Mouse (Mus musculus) lung, postnatal 0 days (tissue): Measurements from ENCODE around the gene Aoc3. TPM values are rescaled to one million over a fixed set of nuclear protein-coding genes. Genes with fewer than 3 reads are reported as not detected.

Experiments
- ATAC-seq: fragments of 200-750 bp; cut with Nextera tagmentation; 2 replicates; pipeline ENCODE4 v1.8.0; 2017; ENCODE audit warnings: moderate library complexity
- DNase-seq: peaks from one replicate; pipeline ENCODE4 v3.0.0-alpha.2; 2016; ENCODE audit warnings: low spot score
- H3K27ac ChIP-seq: fragments of 300-500 bp; sonication (generic); 2 replicates; pipeline ENCODE4 v1.5.1; 2014; ENCODE audit warnings: antibody characterized with exemption, mild to moderate bottlenecking, low read length, mixed read lengths
- H3K27me3 ChIP-seq: fragments of 300-500 bp; sonication (generic); replicated peaks from 2 replicates; pipeline ENCODE4 v1.6.1; 2014; ENCODE audit warnings: low read length, mixed read lengths; ENCODE audit not compliant: insufficient read depth
- H3K36me3 ChIP-seq: fragments of 300-500 bp; sonication (generic); 2 replicates; pipeline ENCODE4 v1.6.1; 2014; ENCODE audit warnings: low read length, mixed read lengths; ENCODE audit not compliant: insufficient read depth
- H3K4me1 ChIP-seq: fragments of 300-500 bp; sonication (generic); 2 replicates; pipeline ENCODE4 v1.6.1; 2014; ENCODE audit warnings: antibody characterized with exemption, low read depth, low read length, mixed read lengths; ENCODE audit not compliant: insufficient read depth
- H3K4me2 ChIP-seq: fragments of 300-500 bp; sonication (generic); replicated peaks from 2 replicates; pipeline ENCODE4 v1.6.1; 2014; ENCODE audit warnings: low read depth, mild to moderate bottlenecking, low read length, moderate library complexity, mixed read lengths
- H3K4me3 ChIP-seq: fragments of 300-500 bp; sonication (generic); 2 replicates; pipeline ENCODE4 v1.5.1; 2014; ENCODE audit warnings: low read depth, low read length
- H3K9ac ChIP-seq: fragments of 300-500 bp; sonication (generic); replicated peaks from 2 replicates; pipeline ENCODE4 v1.6.1; 2014; ENCODE audit warnings: low read depth, mild to moderate bottlenecking
- H3K9me3 ChIP-seq: fragments of 300-500 bp; sonication (generic); 2 replicates; pipeline ENCODE4 v1.6.1; 2016; ENCODE audit warnings: low read length, mixed read lengths
- CTCF ChIP-seq: IDR thresholded peaks from 2 replicates; pipeline ENCODE4 v1.5.1; 2016; ENCODE audit warnings: antibody characterized with exemption, mild to moderate bottlenecking
- EP300 ChIP-seq: IDR thresholded peaks from 2 replicates; pipeline ENCODE4 v1.6.1; 2016; ENCODE audit warnings: antibody characterized with exemption, mild to moderate bottlenecking, control low read depth
- WGBS: fragments of 180-500 bp; shearing (Covaris S2); extraction: QIAGEN DNeasy Blood & Tissue Kit; methylation state at CpG from one replicate; pipeline ENCODE4 v1.1.7; 2014; 5-methylcytosine and 5-hydroxymethylcytosine counted together
- polyA plus RNA-seq: library from polyadenylated mRNA; unstranded; fragments of >200 nt; fragmentation: Nextera tagmentation; extraction: Ambion mirVana; gene quantifications from 2 replicates; pipeline ENCODE4 v1.2.1, GENCODE M21; 2015

The Aoc3 gene
- polyA plus RNA-seq, 1 experiment from 2014 or later, result 1.6 TPM

DNA sequence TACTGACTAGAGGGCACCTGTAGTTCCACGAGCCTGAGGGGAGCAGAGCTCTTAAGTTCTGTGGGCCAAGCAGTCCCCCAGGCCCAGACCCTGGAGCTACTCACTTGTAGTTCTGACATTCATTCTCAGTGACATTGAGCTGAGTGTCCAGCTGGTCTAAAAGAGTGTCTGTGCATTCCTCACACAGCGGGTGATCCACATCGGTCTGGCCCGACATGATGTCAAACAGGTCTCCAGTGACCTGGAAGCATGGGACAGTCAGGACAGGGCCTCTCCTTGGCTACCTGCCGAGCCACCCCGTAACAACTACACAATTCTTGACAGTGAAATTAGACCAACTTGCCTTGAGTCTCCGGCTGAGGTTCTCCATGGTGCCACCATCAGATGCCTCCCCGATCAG, 35.2 kb upstream of the Aoc3 start:
- no peaks in the 10 kb centered on the region for H3K27me3 ChIP-seq
- no peak for DNase-seq
- no peak overlapping the region for H3K4me2 ChIP-seq
- TF ChIP-seq CTCF (no peak), EP300 (no peak)
- no peaks in the 10 kb centered on the region for H3K9me3 ChIP-seq
- H3K4me3 ChIP-seq, result no peak overlapping the region
- H3K27ac ChIP-seq, result no peak overlapping the region
- H3K9ac ChIP-seq, result no peak overlapping the region
- no peak for ATAC-seq
- no peaks in the 10 kb centered on the region for H3K4me1 ChIP-seq
- H3K36me3 ChIP-seq, result peaks cover 45% of the 10 kb centered on the region
- WGBS, result 93% methylated on average over 8 of the region's 8 CpGs

DNA sequence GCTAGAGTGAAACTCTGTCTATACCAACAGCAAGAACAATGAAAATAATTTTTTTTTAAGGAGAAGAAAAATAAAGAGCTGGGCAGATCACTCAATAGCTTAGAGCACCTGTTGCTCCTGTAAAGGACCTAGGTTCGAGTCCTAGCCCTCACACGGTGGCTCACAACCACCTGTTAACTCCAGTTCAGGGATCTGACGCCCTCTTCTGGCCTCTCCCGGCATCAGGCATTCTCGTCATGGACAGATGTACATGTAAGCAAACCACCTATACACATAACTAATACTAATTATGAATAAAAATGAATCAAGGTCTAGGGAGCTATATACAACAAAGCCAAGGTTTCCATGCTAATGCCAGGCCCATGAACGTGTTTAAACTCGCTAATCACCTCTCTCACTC, 29.5 kb upstream of the Aoc3 start:
- Histone ChIP-seq H3K4me1 (peaks cover 8% of the 10 kb centered on the region), H3K36me3 (peaks cover 13% of the 10 kb centered on the region), H3K4me2 (peak overlapping the region; percentile 82), H3K27ac (no peak overlapping the region), H3K9me3 (no peaks in the 10 kb centered on the region), H3K4me3 (peak overlapping the region; percentile 92), H3K27me3 (no peaks in the 10 kb centered on the region), H3K9ac (peak overlapping the region; percentile 82; the same call in 1 of the 2 replicates)
- 56% methylated on average over 7 of the region's 7 CpGs for WGBS
- TF ChIP-seq EP300 (no peak), CTCF (peak; percentile 38)
- DNase-seq (peak; percentile 5), ATAC-seq (no peak)

GRCm38 (mm10) chr11:101301299-101302003, 29.0 kb upstream of the Aoc3 start:
- H3K36me3 ChIP-seq, result peaks cover 13% of the 10 kb centered on the region
- H3K4me2 ChIP-seq, result peak overlapping the region; percentile 82
- DNase-seq (no peak), ATAC-seq (no peak; the same call in 1 of the 2 replicates)
- no peak for TF ChIP-seq CTCF
- TF ChIP-seq EP300, result no peak
- H3K9ac ChIP-seq, result peak overlapping the region; percentile 82
- H3K4me3 ChIP-seq, result peak overlapping the region; percentile 92
- H3K4me1 ChIP-seq, result peaks cover 8% of the 10 kb centered on the region
- H3K27me3 ChIP-seq, result no peaks in the 10 kb centered on the region
- WGBS, result 10% methylated on average over 26 of the region's 26 CpGs
- H3K9me3 ChIP-seq, result no peaks in the 10 kb centered on the region
- peak overlapping the region; percentile 68 for H3K27ac ChIP-seq

DNA sequence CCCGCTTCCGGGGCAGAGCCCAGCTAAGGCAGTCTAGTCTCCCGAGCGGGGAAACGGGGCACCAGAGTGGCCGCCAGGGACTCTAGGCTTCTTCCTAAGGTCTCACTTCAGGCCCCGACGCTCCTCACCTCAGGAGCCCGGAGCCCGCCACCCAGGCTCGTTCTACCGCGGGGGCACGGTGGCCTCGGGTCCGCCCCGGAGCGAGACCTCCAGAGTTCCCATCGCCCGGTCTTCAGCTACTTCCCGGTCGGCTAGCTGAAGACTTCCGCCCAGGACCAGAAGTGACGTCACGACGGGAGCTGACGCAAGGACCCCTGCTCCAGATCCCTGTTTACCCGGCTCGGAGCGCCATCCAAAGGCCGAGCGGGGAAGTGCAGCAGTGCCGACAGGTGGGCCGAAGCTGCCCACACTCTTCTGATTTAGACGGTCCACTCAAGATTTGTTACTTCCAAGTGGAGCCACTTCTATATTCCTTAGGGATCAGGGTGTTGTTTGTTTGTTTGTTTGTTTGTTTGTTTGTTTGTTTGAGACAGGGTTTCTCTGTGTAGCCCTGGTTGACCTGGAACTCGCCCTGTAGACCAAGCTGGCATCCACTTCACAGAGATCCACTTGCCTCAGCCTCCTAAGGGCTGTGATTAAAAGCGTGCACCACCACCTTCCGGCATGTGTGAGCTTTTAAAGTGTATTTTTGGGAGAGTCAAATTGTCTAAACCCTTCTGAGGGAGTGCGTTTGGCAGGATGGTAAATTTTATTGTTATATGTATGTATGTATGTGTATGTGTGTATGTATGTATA, 28.2 kb upstream of the Aoc3 start, which contains the start of gene Becn1:
Becn1 (minus strand) TSS at position 283 of the 795 bp plus-strand sequence.
- WGBS, result 9% methylated on average over 38 of the region's 39 CpGs
- TF ChIP-seq EP300 (no peak), CTCF (peak; percentile 98)

GRCm38 (mm10) chr11:101307744-101308143, 22.7 kb upstream of the Aoc3 start:
- WGBS, result 11% methylated on average over 5 of the region's 5 CpGs
- H3K36me3 ChIP-seq, result no peaks in the 10 kb centered on the region
- H3K9me3 ChIP-seq, result no peaks in the 10 kb centered on the region
- no peak overlapping the region for H3K4me3 ChIP-seq
- no peak overlapping the region for H3K4me2 ChIP-seq
- TF ChIP-seq CTCF (no peak), EP300 (no peak)
- H3K27ac ChIP-seq, result no peak overlapping the region
- no peaks in the 10 kb centered on the region for H3K4me1 ChIP-seq
- ATAC-seq (no peak), DNase-seq (no peak)
- H3K27me3 ChIP-seq, result no peaks in the 10 kb centered on the region
- no peak overlapping the region for H3K9ac ChIP-seq

More for the DNA sequence above, 28.2 kb upstream of the Aoc3 start, which contains the start of gene Becn1:
- H3K27ac ChIP-seq, result peak within 1 kb of the TSS; percentile 68
- H3K4me3 ChIP-seq, result peak within 1 kb of the TSS; percentile 92
- DNase-seq, result peak; percentile 98
- ATAC-seq, result peak; percentile 99
- H3K36me3 ChIP-seq, result peaks cover 13% of the 10 kb centered on the region
- H3K27me3 ChIP-seq, result no peaks in the 10 kb centered on the region
- H3K4me2 ChIP-seq, result peak within 1 kb of the TSS; percentile 82
- H3K4me1 ChIP-seq, result peaks cover 8% of the 10 kb centered on the region
- H3K9me3 ChIP-seq, result no peaks in the 10 kb centered on the region
- peak within 1 kb of the TSS; percentile 82 for H3K9ac ChIP-seq

GRCm38 (mm10) chr11:101311083-101311482, 19.3 kb upstream of the Aoc3 start:
- TF ChIP-seq EP300, result no peak
- no peak for TF ChIP-seq CTCF
- Histone ChIP-seq H3K4me3 (no peak overlapping the region), H3K4me1 (no peaks in the 10 kb centered on the region), H3K36me3 (no peaks in the 10 kb centered on the region), H3K9ac (no peak overlapping the region), H3K9me3 (no peaks in the 10 kb centered on the region), H3K4me2 (no peak overlapping the region), H3K27ac (no peak overlapping the region), H3K27me3 (no peaks in the 10 kb centered on the region)
- no peak for DNase-seq
- ATAC-seq, result no peak
- WGBS, result 77% methylated on average over 3 of the region's 3 CpGs
